Mouse (Mus musculus) telencephalon, adult 2 months (tissue): Measurements from ENCODE around the gene Tprg.

Experiments
- DNase-seq: peaks from one replicate; pipeline ENCODE4 v3.0.0-alpha.2; 2011; ENCODE audit warnings: low read depth, low spot score

The Tprg gene

GRCm38 (mm10) chr16:25333279-25334219 is 46.9 kb downstream of the Tprg start:
- DNase-seq = no peak

- DNase-seq = no peak
Observed at GRCm38 (mm10) chr16:25335058-25335703, 48.6 kb downstream of the Tprg start.

- DNase-seq = peak; percentile 42
Observed at GRCm38 (mm10) chr16:25349626-25350025, 63.0 kb downstream of the Tprg start.

- no peak for DNase-seq
Observed at GRCm38 (mm10) chr16:25367834-25368233, 81.2 kb downstream of the Tprg start.

- no peak for DNase-seq
Observed at GRCm38 (mm10) chr16:25369984-25370412, 83.4 kb downstream of the Tprg start.

- no peak for DNase-seq
Observed at GRCm38 (mm10) chr16:25374121-25374520, 87.5 kb downstream of the Tprg start.

- DNase-seq = no peak
Observed at GRCm38 (mm10) chr16:25374775-25375174, 88.2 kb downstream of the Tprg start.

- peak; percentile 27 for DNase-seq
Observed at GRCm38 (mm10) chr16:25376720-25377373, 90.2 kb downstream of the Tprg start.

GRCm38 (mm10) chr16:25377695-25378094 is 91.1 kb downstream of the Tprg start:
- no peak for DNase-seq

GRCm38 (mm10) chr16:25385498-25386192 is 99.0 kb downstream of the Tprg start:
- no peak for DNase-seq

- no peak for DNase-seq
Observed at GRCm38 (mm10) chr16:25394676-25395075, 108.1 kb downstream of the Tprg start.

- DNase-seq = no peak
Observed at GRCm38 (mm10) chr16:25404156-25404555, 117.5 kb downstream of the Tprg start.

GRCm38 (mm10) chr16:25407204-25407886 is 120.7 kb downstream of the Tprg start:
- DNase-seq = no peak

GRCm38 (mm10) chr16:25408032-25408431 is 121.4 kb downstream of the Tprg start:
- no peak for DNase-seq

GRCm38 (mm10) chr16:25411307-25411706 is 124.7 kb downstream of the Tprg start:
- no peak for DNase-seq

- DNase-seq = no peak
Observed at GRCm38 (mm10) chr16:25413885-25414284, 127.3 kb downstream of the Tprg start.

GRCm38 (mm10) chr16:25415186-25415585 is 128.6 kb downstream of the Tprg start:
- no peak for DNase-seq

GRCm38 (mm10) chr16:25417875-25418630 is 131.4 kb downstream of the Tprg start:
- DNase-seq = no peak

GRCm38 (mm10) chr16:25422997-25423396 is 136.4 kb downstream of the Tprg start:
- DNase-seq = no peak

GRCm38 (mm10) chr16:25424001-25424400 is 137.4 kb downstream of the Tprg start:
- DNase-seq = no peak
